Mouse (Mus musculus): ENCODE measurements around the gene Aknad1.

GRCm38 (mm10) chr3:108694321-108694720, 45.1 kb upstream of the Aknad1 start:
- no peak for TF ChIP-seq CTCF (IDR thresholded peaks at IDR 0.05; ENCODE audit: low read depth)
- TF ChIP-seq EP300 (IDR thresholded peaks at IDR 0.05; ENCODE audit: low read depth), result no peak

Measured in liver, postnatal 0 days (tissue).